Mouse (Mus musculus) forebrain, postnatal 0 days (tissue): ENCODE results near the gene Arrdc2. TPM values are rescaled to one million over a fixed set of nuclear protein-coding genes. Genes with fewer than 3 reads are reported as not detected.

Source experiments
- ATAC-seq: fragments of 200-750 bp; cut with Nextera tagmentation; 2 replicates; pipeline ENCODE4 v1.8.0; 2017; ENCODE audit warnings: mild to moderate bottlenecking, moderate library complexity
- DNase-seq: peaks from one replicate; pipeline ENCODE4 v3.0.0-alpha.2; 2015
- H3K27ac ChIP-seq: fragments of 300-500 bp; sonication (generic); 2 replicates; pipeline ENCODE4 v1.5.1; 2014; ENCODE audit warnings: low read depth, mild to moderate bottlenecking, antibody characterized with exemption, low read length, moderate library complexity, mixed read lengths
- H3K27me3 ChIP-seq: fragments of 300-500 bp; sonication (generic); 2 replicates; pipeline ENCODE4 v1.6.1; 2014; ENCODE audit warnings: mild to moderate bottlenecking, low read length, mixed read lengths; ENCODE audit not compliant: insufficient read depth
- H3K36me3 ChIP-seq: fragments of 300-500 bp; sonication (generic); 2 replicates; pipeline ENCODE4 v1.6.1; 2014; ENCODE audit warnings: mild to moderate bottlenecking, moderate library complexity; ENCODE audit not compliant: insufficient read depth
- H3K4me1 ChIP-seq: fragments of 300-500 bp; sonication (generic); 2 replicates; pipeline ENCODE4 v1.6.1; 2014; ENCODE audit warnings: antibody characterized with exemption; ENCODE audit not compliant: insufficient read depth
- H3K4me2 ChIP-seq: fragments of 300-500 bp; sonication (generic); 2 replicates; pipeline ENCODE4 v1.6.1; 2014; ENCODE audit warnings: low read depth, mild to moderate bottlenecking, moderate library complexity
- H3K4me3 ChIP-seq: fragments of 300-500 bp; sonication (generic); 2 replicates; pipeline ENCODE4 v1.5.1; 2014; ENCODE audit warnings: low read depth, low read length, mixed read lengths
- H3K9ac ChIP-seq: fragments of 300-500 bp; sonication (generic); 2 replicates; pipeline ENCODE4 v1.6.1; 2014; ENCODE audit warnings: mild to moderate bottlenecking
- H3K9me3 ChIP-seq: fragments of 300-500 bp; sonication (generic); 2 replicates; pipeline ENCODE4 v1.6.1; 2016; ENCODE audit warnings: low read length
- CTCF ChIP-seq: sonication (generic); IDR thresholded peaks from 2 replicates; pipeline ENCODE4 v1.5.1; 2016; ENCODE audit warnings: antibody characterized with exemption, control low read depth, low read depth
- WGBS: fragments of 180-500 bp; shearing (Covaris S2); extraction: QIAGEN DNeasy Blood & Tissue Kit; methylation state at CpG from one replicate; pipeline ENCODE4 v1.1.7; 2014; 5-methylcytosine and 5-hydroxymethylcytosine counted together
- polyA plus RNA-seq: library from polyadenylated mRNA; unstranded; fragments of >200 nt; fragmentation: Nextera tagmentation; extraction: Ambion mirVana; gene quantifications from 2 replicates; pipeline ENCODE4 v1.2.1, GENCODE M21; 2015
- total RNA-seq: library from RNA; depleted of rRNA; stranded (reverse); fragments of >200 nt; gene quantifications from 2 replicates; pipeline ENCODE4 v1.2.3, GENCODE M21; 2014

Arrdc2 gene
- total and polyA plus RNA-seq, 2 experiments from 2014 or later = 5.6 to 15.4 TPM

GRCm38 (mm10) chr8:70810962-70811680, 28.4 kb downstream of the Arrdc2 start:
- Histone ChIP-seq H3K27me3 (no peaks in the 10 kb centered on the region), H3K36me3 (no peaks in the 10 kb centered on the region), H3K27ac (no peak overlapping the region), H3K4me1 (no peaks in the 10 kb centered on the region), H3K9me3 (no peaks in the 10 kb centered on the region), H3K9ac (no peak overlapping the region), H3K4me3 (no peak overlapping the region), H3K4me2 (no peak overlapping the region)
- no peak for ATAC-seq
- no peak for DNase-seq
- no peak for TF ChIP-seq CTCF
- 76% methylated on average over 20 of the region's 20 CpGs for WGBS

- H3K9me3 ChIP-seq = no peaks in the 10 kb centered on the region
- no peak for TF ChIP-seq CTCF
- no peak overlapping the region for H3K4me3 ChIP-seq
- no peak overlapping the region for H3K27ac ChIP-seq
- H3K4me2 ChIP-seq = no peak overlapping the region
- H3K27me3 ChIP-seq = peaks cover 3% of the 10 kb centered on the region; the same call in 1 of the 2 replicates
- 0 out of 2 replicates have a peak, but pooled peaks cover 5% of the 10 kb centered on the region for H3K4me1 ChIP-seq
- WGBS = 79% methylated on average over 8 of the region's 8 CpGs
- DNase-seq = no peak
- no peak for ATAC-seq
- H3K36me3 ChIP-seq = no peaks in the 10 kb centered on the region
- H3K9ac ChIP-seq = no peak overlapping the region
These were observed 30.4 kb downstream of the Arrdc2 start for GRCm38 (mm10) chr8:70808955-70809701.

GRCm38 (mm10) chr8:70808239-70808638, 31.3 kb downstream of the Arrdc2 start, which contains the start of gene Il12rb1:
TSS of gene Il12rb1 (plus strand) at chr8:70808449.
- Histone ChIP-seq H3K9me3 (no peaks in the 10 kb centered on the region), H3K4me2 (no peak within 1 kb of the TSS), H3K9ac (no peak within 1 kb of the TSS), H3K36me3 (no peaks in the 10 kb centered on the region), H3K27me3 (peaks cover 9% of the 10 kb centered on the region), H3K4me1 (0 out of 2 replicates have a peak, but pooled peaks cover 8% of the 10 kb centered on the region), H3K4me3 (no peak within 1 kb of the TSS), H3K27ac (no peak within 1 kb of the TSS)
- ATAC-seq (no peak), DNase-seq (no peak)
- no peak for TF ChIP-seq CTCF
- WGBS = 70% methylated on average over 5 of the region's 5 CpGs

GRCm38 (mm10) chr8:70807304-70807703, 32.2 kb downstream of the Arrdc2 start:
- Histone ChIP-seq H3K27me3 (peaks cover 14% of the 10 kb centered on the region), H3K9me3 (no peaks in the 10 kb centered on the region), H3K4me1 (0 out of 2 replicates have a peak, but pooled peaks cover 8% of the 10 kb centered on the region), H3K27ac (no peak overlapping the region), H3K4me2 (no peak overlapping the region), H3K9ac (no peak overlapping the region), H3K36me3 (no peaks in the 10 kb centered on the region), H3K4me3 (no peak overlapping the region)
- no peak for DNase-seq
- 30% methylated on average over 1 of the region's 1 CpGs for WGBS
- ATAC-seq = no peak
- TF ChIP-seq CTCF = no peak

- 79% methylated on average over 4 of the region's 4 CpGs for WGBS
- no peak overlapping the region for H3K4me2 ChIP-seq
- no peak for DNase-seq
- no peak overlapping the region for H3K4me3 ChIP-seq
- no peak for TF ChIP-seq CTCF
- no peaks in the 10 kb centered on the region for H3K9me3 ChIP-seq
- H3K9ac ChIP-seq = no peak overlapping the region
- 0 out of 2 replicates have a peak, but pooled peaks cover 8% of the 10 kb centered on the region for H3K4me1 ChIP-seq
- H3K36me3 ChIP-seq = no peaks in the 10 kb centered on the region
- H3K27me3 ChIP-seq = peaks cover 14% of the 10 kb centered on the region
- no peak for ATAC-seq
- H3K27ac ChIP-seq = no peak overlapping the region
These were observed 33.0 kb downstream of the Arrdc2 start for GRCm38 (mm10) chr8:70806541-70806940.

GRCm38 (mm10) chr8:70804481-70805206, 34.9 kb downstream of the Arrdc2 start, which contains the start of gene Mast3:
TSS of gene Mast3 (minus strand) at chr8:70805054.
- DNase-seq = peak; percentile 74
- H3K4me2 ChIP-seq = peak within 1 kb of the TSS; percentile 79
- peak; percentile 90 for ATAC-seq
- TF ChIP-seq CTCF = no peak
- peak within 1 kb of the TSS; percentile 37 for H3K9ac ChIP-seq
- WGBS = 4% methylated on average over 44 of the region's 45 CpGs
- H3K9me3 ChIP-seq = no peaks in the 10 kb centered on the region
- no peaks in the 10 kb centered on the region for H3K36me3 ChIP-seq
- peaks cover 14% of the 10 kb centered on the region for H3K27me3 ChIP-seq
- peak within 1 kb of the TSS; percentile 54 for H3K4me3 ChIP-seq
- no peak within 1 kb of the TSS for H3K27ac ChIP-seq
- peaks cover 14% of the 10 kb centered on the region; the same call in 1 of the 2 replicates for H3K4me1 ChIP-seq
